Mouse (Mus musculus): ENCODE measurements around the gene Ephb2. TPM values are rescaled to one million over a fixed set of nuclear protein-coding genes. Genes with fewer than 3 reads are reported as not detected.

Ephb2 gene
- polyA plus RNA-seq, 1 experiment from 2014 or later: 25.0 TPM

DNA sequence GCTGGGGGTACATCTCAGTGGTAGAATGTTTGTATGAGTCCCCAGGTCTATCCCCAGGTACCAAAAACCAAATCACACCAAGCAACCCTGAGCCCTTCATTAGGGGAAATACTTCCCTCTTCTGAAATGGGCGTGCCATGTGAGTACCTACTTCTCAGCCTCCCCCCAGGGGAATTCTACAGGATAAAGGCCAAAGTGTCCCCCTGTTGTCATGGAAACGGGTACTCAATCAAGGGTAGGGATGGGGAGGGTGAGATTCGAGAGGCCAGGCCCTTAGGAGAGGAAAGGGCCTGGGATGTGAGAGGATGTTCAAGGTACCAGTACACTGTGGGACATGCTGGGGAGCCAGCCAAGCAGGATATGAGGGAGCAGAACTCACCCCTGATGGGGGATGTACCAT lies 61.6 kb downstream of the Ephb2 start:
- Histone ChIP-seq H3K27ac (peak overlapping the region; percentile 82), H3K4me1 (replicated peaks) (peaks cover 81% of the 10 kb centered on the region), H3K4me3 (replicated peaks) (no peak overlapping the region), H3K4me2 (replicated peaks) (no peak overlapping the region), H3K27me3 (no peaks in the 10 kb centered on the region), H3K9me3 (no peaks in the 10 kb centered on the region), H3K36me3 (peaks cover 27% of the 10 kb centered on the region), H3K9ac (replicated peaks) (no peak overlapping the region)
- no peak for ATAC-seq
- 41% methylated on average over 3 of the region's 3 CpGs for WGBS

DNA sequence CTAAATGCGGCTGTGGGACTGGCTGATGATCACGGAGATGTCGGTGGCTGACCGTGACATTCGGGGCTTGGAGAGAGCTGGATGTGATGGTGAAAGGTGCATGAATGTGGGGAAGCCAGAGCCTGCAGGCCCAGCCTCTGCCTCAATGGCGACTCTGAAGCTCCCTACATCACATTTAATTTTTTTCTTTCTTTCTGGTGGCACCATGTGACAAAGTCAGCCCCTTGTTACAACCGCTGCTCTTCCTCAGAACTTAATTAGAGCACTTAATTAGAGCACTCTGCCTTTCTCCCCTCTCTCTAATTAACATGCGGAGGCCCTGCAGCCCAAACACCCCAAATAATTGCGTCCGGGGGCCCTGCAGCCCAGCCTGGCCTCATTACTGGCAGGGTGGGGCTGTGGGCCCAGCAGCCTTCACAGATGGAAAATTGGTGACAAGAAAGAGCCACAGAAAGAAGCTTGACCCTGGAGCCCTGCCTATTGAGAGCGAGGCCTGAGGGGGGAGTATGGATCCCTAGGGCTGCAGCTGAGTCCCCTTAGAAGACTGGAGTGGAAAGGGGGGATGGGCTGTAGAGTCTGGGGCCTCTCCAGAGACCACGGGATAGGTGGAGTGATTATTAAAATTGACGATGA lies 62.7 kb downstream of the Ephb2 start:
- WGBS: 36% methylated on average over 13 of the region's 13 CpGs
- Histone ChIP-seq H3K9ac (replicated peaks) (0 out of 2 replicates have a peak overlapping the region, but pooled peaks have one; percentile 5), H3K36me3 (peaks cover 39% of the 10 kb centered on the region), H3K9me3 (peaks cover 5% of the 10 kb centered on the region; the same call in 1 of the 2 replicates), H3K27ac (peak overlapping the region; percentile 82), H3K4me3 (replicated peaks) (no peak overlapping the region), H3K4me1 (replicated peaks) (peaks cover 71% of the 10 kb centered on the region), H3K27me3 (no peaks in the 10 kb centered on the region), H3K4me2 (replicated peaks) (0 out of 2 replicates have a peak overlapping the region, but pooled peaks have one; percentile 3)
- ATAC-seq: peak; percentile 73

DNA sequence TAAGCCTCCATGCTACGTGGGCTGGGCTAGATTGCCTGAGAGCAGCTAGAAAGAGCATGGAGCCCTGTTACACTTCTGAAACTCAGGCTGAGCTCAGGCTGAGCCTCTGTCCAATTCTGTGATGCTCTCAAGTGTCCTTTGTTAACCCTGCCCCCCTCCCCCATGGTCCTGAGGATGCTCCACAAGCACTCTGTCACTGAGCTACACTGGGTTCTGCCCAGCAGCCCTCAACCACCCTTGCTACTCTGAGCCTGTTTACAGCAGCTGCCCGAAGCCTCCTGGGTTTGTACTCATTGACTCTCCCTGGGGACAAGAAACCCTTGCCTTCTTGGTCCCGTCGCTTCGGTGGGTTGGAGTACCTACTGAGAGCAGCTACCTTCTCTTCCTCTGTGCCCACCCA lies 63.5 kb downstream of the Ephb2 start:
- Histone ChIP-seq H3K4me2 (replicated peaks) (no peak overlapping the region), H3K27me3 (no peaks in the 10 kb centered on the region), H3K9me3 (peaks cover 5% of the 10 kb centered on the region; the same call in 1 of the 2 replicates), H3K4me1 (replicated peaks) (peaks cover 64% of the 10 kb centered on the region), H3K36me3 (peaks cover 46% of the 10 kb centered on the region), H3K27ac (peak overlapping the region; percentile 82), H3K9ac (replicated peaks) (0 out of 2 replicates have a peak overlapping the region, but pooled peaks have one; percentile 14), H3K4me3 (replicated peaks) (no peak overlapping the region)
- peak; percentile 18; the same call in 1 of the 2 replicates for ATAC-seq
- 53% methylated on average over 5 of the region's 5 CpGs for WGBS

DNA sequence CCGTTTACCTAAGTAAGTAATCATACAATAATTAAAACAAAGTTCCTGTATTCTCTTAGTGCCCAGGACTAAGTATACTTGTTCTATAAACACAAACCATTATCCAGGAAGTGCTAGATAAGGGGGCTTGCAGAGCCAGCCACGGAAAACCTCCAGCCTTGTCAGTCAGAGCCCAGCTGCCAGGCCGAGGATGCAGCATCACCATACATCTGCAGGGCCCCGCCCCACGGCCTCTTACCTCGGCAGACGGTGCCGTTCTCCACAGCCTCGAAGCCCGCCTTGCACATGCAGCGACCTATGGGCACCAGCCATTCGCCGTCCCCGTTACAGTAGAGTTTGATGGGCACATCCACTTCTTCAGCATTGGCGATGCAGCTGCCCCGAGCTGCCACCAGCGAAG lies 65.1 kb downstream of the Ephb2 start:
- Histone ChIP-seq H3K27me3 (no peaks in the 10 kb centered on the region), H3K4me1 (replicated peaks) (peaks cover 58% of the 10 kb centered on the region)
- 90% methylated on average over 17 of the region's 17 CpGs for WGBS

DNA sequence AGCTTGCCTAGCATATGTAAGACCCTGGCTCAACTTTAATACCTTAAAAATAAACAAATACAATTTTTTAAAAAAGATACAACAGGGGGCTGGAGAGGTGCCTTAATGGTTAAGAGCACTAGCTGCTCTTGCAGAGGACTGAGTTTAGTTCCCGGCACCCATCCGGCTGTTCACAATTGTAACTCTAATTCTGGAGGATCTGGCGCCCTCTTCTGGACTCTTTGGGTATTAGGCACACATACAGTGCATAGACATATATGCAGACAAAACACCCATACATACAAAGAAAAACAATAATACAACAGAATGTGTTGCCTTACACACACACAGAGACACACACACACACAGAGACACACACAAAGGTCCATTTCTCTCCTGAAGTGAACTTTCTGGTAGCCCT lies 67.3 kb downstream of the Ephb2 start:
- H3K9me3 ChIP-seq: peaks cover 5% of the 10 kb centered on the region; the same call in 1 of the 2 replicates
- no peak for ATAC-seq
- no peak overlapping the region for H3K4me3 ChIP-seq (replicated peaks)
- peaks cover 52% of the 10 kb centered on the region for H3K36me3 ChIP-seq
- peaks cover 53% of the 10 kb centered on the region for H3K4me1 ChIP-seq (replicated peaks)
- H3K9ac ChIP-seq (replicated peaks): no peak overlapping the region
- no peak overlapping the region for H3K27ac ChIP-seq
- no peaks in the 10 kb centered on the region for H3K27me3 ChIP-seq
- WGBS: 89% methylated on average over 3 of the region's 3 CpGs
- H3K4me2 ChIP-seq (replicated peaks): no peak overlapping the region

More for the DNA sequence above, 65.1 kb downstream of the Ephb2 start:
- no peak overlapping the region for H3K27ac ChIP-seq
- ATAC-seq: no peak
- H3K9me3 ChIP-seq: peaks cover 5% of the 10 kb centered on the region; the same call in 1 of the 2 replicates
- H3K4me2 ChIP-seq (replicated peaks): no peak overlapping the region
- no peak overlapping the region for H3K9ac ChIP-seq (replicated peaks)
- peaks cover 52% of the 10 kb centered on the region for H3K36me3 ChIP-seq
- H3K4me3 ChIP-seq (replicated peaks): no peak overlapping the region

DNA sequence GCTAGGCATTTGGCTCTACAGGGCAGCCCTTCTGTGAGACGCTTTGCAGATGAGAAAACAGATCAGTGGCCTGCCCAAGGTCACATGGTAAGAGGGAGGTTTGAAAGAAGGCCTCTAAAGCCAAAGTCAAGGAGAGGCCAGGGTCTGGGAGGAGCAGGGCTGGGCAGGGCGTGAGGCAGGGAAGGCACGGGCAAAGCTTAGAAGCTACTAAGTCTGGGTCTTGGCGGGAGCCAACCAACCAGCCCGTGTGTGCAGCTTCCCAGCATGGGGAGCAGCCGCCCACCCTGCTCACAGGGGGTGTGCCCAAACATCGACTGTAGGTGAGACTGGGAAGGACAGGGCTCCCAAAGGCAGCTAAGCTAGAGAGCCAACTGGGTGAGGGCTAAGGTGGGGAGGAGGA lies 70.7 kb downstream of the Ephb2 start:
- Histone ChIP-seq H3K4me3 (replicated peaks) (no peak overlapping the region), H3K4me2 (replicated peaks) (no peak overlapping the region), H3K36me3 (peaks cover 33% of the 10 kb centered on the region), H3K9me3 (peaks cover 5% of the 10 kb centered on the region; the same call in 1 of the 2 replicates), H3K27ac (0 out of 2 replicates have a peak overlapping the region, but pooled peaks have one; percentile 45), H3K27me3 (no peaks in the 10 kb centered on the region), H3K4me1 (replicated peaks) (peaks cover 60% of the 10 kb centered on the region), H3K9ac (replicated peaks) (no peak overlapping the region)
- WGBS: 74% methylated on average over 7 of the region's 7 CpGs
- no peak for ATAC-seq

DNA sequence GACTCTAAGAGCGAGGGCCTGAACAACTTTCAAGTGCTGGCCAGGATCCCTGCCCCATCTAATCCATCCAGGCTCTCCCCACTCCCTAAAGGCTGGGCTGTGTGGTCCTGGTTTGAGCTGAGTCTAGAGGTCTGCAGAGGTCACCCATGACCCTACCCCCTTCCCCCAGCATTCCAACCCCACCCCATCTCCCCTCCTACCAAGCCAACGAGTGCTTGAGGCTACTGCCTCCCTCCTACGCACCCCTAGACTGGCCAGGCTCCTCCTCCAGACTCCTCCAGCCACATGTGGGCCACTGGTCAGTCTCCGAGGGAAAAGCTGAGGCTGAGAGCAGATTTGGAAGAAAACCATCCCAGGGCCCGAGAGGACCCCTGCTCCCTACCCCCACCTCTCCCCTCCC lies 72.4 kb downstream of the Ephb2 start:
- Histone ChIP-seq H3K9ac (replicated peaks) (no peak overlapping the region), H3K4me1 (replicated peaks) (peaks cover 74% of the 10 kb centered on the region), H3K36me3 (peaks cover 23% of the 10 kb centered on the region), H3K4me3 (replicated peaks) (no peak overlapping the region), H3K27me3 (no peaks in the 10 kb centered on the region), H3K27ac (no peak overlapping the region), H3K4me2 (replicated peaks) (no peak overlapping the region), H3K9me3 (no peaks in the 10 kb centered on the region)
- ATAC-seq: no peak
- WGBS: 35% methylated on average over 5 of the region's 5 CpGs

DNA sequence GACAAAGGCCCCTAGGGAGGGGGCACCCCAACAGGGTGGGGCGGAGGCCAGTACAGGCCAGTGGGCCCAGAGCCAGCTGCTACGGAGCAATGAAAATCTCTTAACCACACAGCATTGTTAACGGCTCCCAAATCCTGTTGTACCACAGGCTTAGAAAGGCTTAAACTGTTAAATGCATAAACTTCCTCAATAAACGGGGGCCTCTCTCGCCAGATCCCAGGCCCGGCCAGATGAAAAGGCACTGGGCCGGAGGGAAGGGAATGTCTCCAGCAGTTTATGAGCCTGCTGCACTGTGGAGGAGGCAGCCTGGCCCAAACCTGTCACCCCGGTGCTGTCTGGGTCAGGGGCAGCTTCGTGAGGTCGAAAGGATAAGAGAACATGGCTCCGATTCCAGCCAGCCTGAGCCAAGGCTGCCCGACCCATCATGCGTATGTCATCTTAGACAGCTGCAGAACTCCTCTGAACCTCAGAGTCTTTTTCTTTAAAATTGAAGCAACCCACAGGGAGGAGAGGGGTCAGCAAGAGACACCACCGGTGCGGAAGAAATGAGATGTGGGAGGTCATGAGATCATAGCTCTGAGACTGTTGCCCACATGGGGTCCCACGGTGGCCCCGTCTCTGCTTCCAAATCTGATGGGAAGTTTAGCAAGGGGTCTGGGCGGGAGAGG lies 73.9 kb downstream of the Ephb2 start:
- WGBS: 12% methylated on average over 18 of the region's 18 CpGs
- peaks cover 14% of the 10 kb centered on the region; the same call in 1 of the 2 replicates for H3K36me3 ChIP-seq
- H3K4me3 ChIP-seq (replicated peaks): no peak overlapping the region
- peak overlapping the region; percentile 83 for H3K27ac ChIP-seq
- H3K9me3 ChIP-seq: no peaks in the 10 kb centered on the region
- H3K4me1 ChIP-seq (replicated peaks): peaks cover 84% of the 10 kb centered on the region
- H3K9ac ChIP-seq (replicated peaks): 0 out of 2 replicates have a peak overlapping the region, but pooled peaks have one; percentile 37
- peak; percentile 22 for ATAC-seq
- no peaks in the 10 kb centered on the region for H3K27me3 ChIP-seq
- H3K4me2 ChIP-seq (replicated peaks): 0 out of 2 replicates have a peak overlapping the region, but pooled peaks have one; percentile 6

DNA sequence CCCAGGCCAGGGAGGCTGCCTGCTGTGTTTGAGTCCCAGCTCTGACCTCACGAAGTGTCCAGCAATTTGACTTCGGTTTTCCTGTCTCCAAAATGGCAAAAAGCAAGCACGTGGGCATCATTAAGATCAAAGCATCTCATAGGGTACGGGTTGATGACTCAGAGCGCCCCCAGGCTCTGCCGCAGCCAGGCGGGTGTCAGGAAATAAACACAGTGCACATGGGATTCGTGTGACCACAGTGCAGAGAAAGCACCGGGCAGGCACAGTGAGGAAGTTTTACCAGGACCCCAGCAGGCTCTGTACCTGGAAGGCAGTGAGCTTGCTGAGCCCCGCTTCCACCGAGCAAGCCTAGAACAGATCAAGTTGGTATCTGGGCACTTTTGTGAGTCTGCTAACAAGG lies 74.9 kb downstream of the Ephb2 start:
- Histone ChIP-seq H3K4me3 (replicated peaks) (no peak overlapping the region), H3K36me3 (peaks cover 9% of the 10 kb centered on the region; the same call in 1 of the 2 replicates), H3K9ac (replicated peaks) (no peak overlapping the region), H3K4me2 (replicated peaks) (no peak overlapping the region), H3K27me3 (no peaks in the 10 kb centered on the region), H3K4me1 (replicated peaks) (peaks cover 89% of the 10 kb centered on the region), H3K27ac (peak overlapping the region; percentile 39; the same call in 1 of the 2 replicates), H3K9me3 (no peaks in the 10 kb centered on the region)
- WGBS: 67% methylated on average over 11 of the region's 11 CpGs
- ATAC-seq: no peak

DNA sequence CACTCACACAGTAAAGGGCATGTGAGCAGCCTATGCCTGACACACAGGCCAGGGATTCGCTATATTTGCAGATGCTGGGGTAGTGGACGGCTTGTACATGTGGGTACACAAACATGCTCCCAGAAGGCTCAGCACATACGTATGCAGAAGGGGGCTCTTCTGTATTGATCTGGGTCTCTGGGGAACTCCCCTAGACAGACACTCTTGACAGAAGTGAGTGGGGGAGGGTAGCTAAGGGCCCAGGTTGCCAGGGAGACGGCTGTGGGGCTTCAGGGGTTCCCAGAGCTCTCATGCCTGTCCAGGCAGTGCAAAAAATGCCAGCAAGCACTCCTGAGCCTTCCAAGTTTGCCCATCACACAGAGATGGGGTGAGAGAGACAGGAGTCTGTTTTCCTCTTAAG lies 78.7 kb downstream of the Ephb2 start:
- H3K36me3 ChIP-seq: peaks cover 9% of the 10 kb centered on the region; the same call in 1 of the 2 replicates
- H3K9me3 ChIP-seq: no peaks in the 10 kb centered on the region
- WGBS: 9% methylated on average over 4 of the region's 4 CpGs
- peaks cover 97% of the 10 kb centered on the region for H3K4me1 ChIP-seq (replicated peaks)
- H3K4me3 ChIP-seq (replicated peaks): no peak overlapping the region
- H3K27ac ChIP-seq: peak overlapping the region; percentile 100
- ATAC-seq: peak; percentile 12
- H3K4me2 ChIP-seq (replicated peaks): peak overlapping the region; percentile 46
- peak overlapping the region; percentile 55 for H3K9ac ChIP-seq (replicated peaks)
- no peaks in the 10 kb centered on the region for H3K27me3 ChIP-seq

DNA sequence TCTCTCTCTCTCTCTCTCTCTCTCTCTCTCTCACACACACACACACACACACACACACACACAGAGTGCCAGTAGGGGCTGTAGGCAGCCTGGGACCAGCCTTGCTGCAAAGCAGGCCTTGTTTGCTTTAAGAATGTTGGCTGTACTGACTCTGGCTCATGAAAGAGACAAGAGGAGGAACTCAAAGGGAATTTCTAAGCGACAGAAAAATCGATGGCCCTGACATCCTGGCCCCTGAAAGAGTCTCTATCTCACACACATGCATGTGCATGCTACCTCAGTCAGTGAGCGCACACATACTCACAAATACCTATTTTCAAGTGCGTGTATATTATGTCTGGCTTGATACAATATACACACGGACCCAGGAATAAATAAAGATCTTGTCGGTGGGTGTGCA lies 79.3 kb downstream of the Ephb2 start:
- WGBS: 22% methylated on average over 6 of the region's 6 CpGs
- Histone ChIP-seq H3K9ac (replicated peaks) (peak overlapping the region; percentile 55), H3K9me3 (no peaks in the 10 kb centered on the region), H3K27ac (peak overlapping the region; percentile 100), H3K4me1 (replicated peaks) (peaks cover 97% of the 10 kb centered on the region), H3K27me3 (no peaks in the 10 kb centered on the region), H3K4me2 (replicated peaks) (peak overlapping the region; percentile 46), H3K36me3 (peaks cover 9% of the 10 kb centered on the region; the same call in 1 of the 2 replicates), H3K4me3 (replicated peaks) (no peak overlapping the region)
- no peak for ATAC-seq

DNA sequence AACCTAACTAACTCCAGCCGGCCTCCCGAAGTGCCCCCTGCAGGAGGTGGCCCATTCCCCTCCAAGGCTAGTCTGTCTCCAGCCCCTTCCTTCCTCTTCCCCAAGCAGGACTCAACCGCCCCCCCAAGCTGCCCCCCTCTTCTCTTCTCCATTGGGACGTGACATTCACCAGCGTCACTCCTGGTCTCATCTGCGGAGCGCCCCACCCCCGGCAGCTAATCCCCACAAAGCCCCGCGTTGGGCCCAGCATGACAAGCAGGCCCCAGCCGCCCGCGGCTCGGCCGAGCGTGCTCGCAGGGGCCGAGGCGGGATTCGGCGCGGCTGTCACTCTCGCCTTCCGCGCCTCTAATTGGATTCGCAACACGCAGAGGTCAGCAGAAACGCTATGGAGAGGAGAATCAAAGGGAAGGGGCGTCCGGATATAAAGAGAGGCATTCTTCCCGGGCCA lies 80.4 kb downstream of the Ephb2 start:
- H3K27ac ChIP-seq: peak overlapping the region; percentile 100
- no peaks in the 10 kb centered on the region for H3K27me3 ChIP-seq
- WGBS: under 1% methylated on average over 31 of the region's 31 CpGs
- peaks cover 9% of the 10 kb centered on the region; the same call in 1 of the 2 replicates for H3K36me3 ChIP-seq
- ATAC-seq: peak; percentile 85
- H3K4me1 ChIP-seq (replicated peaks): peaks cover 97% of the 10 kb centered on the region
- H3K9ac ChIP-seq (replicated peaks): peak overlapping the region; percentile 55
- H3K4me2 ChIP-seq (replicated peaks): peak overlapping the region; percentile 46
- no peaks in the 10 kb centered on the region for H3K9me3 ChIP-seq
- H3K4me3 ChIP-seq (replicated peaks): peak overlapping the region; percentile 15

Data from midbrain, embryonic 13.5 days (tissue).